Mouse (Mus musculus) small intestine, adult 2 months (tissue): ENCODE measurements around the gene Cryba4. TPM values are rescaled to one million over a fixed set of nuclear protein-coding genes. Genes with fewer than 3 reads are reported as not detected.
A peak's percentile ranks its signal among the peaks of the same experiment; 100 is the strongest.

Experiments
- H3K27ac ChIP-seq: fragments of 200-500 bp; 2 replicates; pipeline ENCODE4 v1.5.1; 2012; ENCODE audit warnings: low read depth, low read length, control low read depth, inconsistent platforms; ENCODE audit not compliant: insufficient read depth
- H3K27me3 ChIP-seq: fragments of 200-500 bp; 2 replicates; pipeline ENCODE4 v1.6.1; 2012; ENCODE audit warnings: mild to moderate bottlenecking, moderate library complexity, low read length, inconsistent platforms; ENCODE audit not compliant: control insufficient read depth, insufficient read depth
- H3K36me3 ChIP-seq: fragments of 200-500 bp; 2 replicates; pipeline ENCODE4 v1.6.1; 2012; ENCODE audit warnings: mild to moderate bottlenecking, low read length, control low read depth, inconsistent platforms; ENCODE audit not compliant: control insufficient read depth, insufficient read depth
- H3K4me1 ChIP-seq: fragments of 200-500 bp; 2 replicates; pipeline ENCODE4 v1.6.1; 2012; ENCODE audit warnings: low read length, inconsistent platforms, mixed read lengths; ENCODE audit not compliant: control insufficient read depth, insufficient read depth, insufficient read length
- H3K4me3 ChIP-seq: fragments of 200-500 bp; 2 replicates; pipeline ENCODE4 v1.5.1; 2012; ENCODE audit warnings: low read depth, mild to moderate bottlenecking, control low read depth, inconsistent platforms, low read length, moderate library complexity
- CTCF ChIP-seq: fragments of 200-500 bp; IDR thresholded peaks from 2 replicates; pipeline ENCODE4 v1.5.1; 2012; ENCODE audit warnings: low read depth, mild to moderate bottlenecking, control low read depth, inconsistent platforms, low read length, moderate library complexity, mixed read lengths; ENCODE audit not compliant: insufficient replicate concordance, insufficient read length; ENCODE audit errors: extremely low read depth
- POLR2A ChIP-seq: fragments of 200-500 bp; IDR thresholded peaks from 2 replicates; pipeline ENCODE4 v1.6.1; 2012; ENCODE audit warnings: low read depth, mild to moderate bottlenecking, control low read depth, inconsistent platforms, low read length, moderate library complexity
- WGBS: fragments of 180-500 bp; shearing (Covaris S2); methylation state at CpG from one replicate; pipeline ENCODE4 v1.1.7; 2018; 5-methylcytosine and 5-hydroxymethylcytosine counted together
- polyA plus RNA-seq: library from polyadenylated mRNA; depleted of rRNA; stranded (reverse); fragments of >200 nt; gene quantifications from 2 replicates; pipeline ENCODE4 v1.2.3, GENCODE M21; 2012

The Cryba4 gene
- polyA plus RNA-seq, 1 experiment = 2.2 TPM

DNA sequence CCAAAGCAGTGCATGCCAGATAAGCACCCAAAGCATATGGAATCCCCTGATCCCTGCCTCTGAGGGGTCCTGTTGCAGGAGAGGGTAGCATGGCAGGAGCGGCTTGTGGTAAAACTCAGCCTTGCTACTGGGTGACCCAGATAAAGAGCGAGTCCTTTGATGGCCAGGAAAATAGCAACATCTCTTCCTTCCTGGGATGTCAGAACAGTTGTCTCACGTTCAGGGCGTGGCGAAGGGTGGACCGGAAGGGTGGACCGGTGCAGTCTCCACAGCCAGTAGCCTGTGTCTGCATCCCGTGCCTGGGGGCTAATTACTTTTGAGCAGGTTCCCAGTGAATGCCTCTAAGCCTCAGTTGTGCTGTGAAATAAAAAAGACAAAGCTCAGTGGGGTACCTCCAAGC is 851 bp upstream of the Cryba4 start:
- Histone ChIP-seq H3K27ac (no peak overlapping the region), H3K4me3 (no peak overlapping the region), H3K27me3 (no peaks in the 10 kb centered on the region), H3K4me1 (peaks cover 11% of the 10 kb centered on the region), H3K36me3 (no peaks in the 10 kb centered on the region)
- TF ChIP-seq CTCF (no peak), POLR2A (no peak)
- WGBS = 50% methylated on average over 8 of the region's 8 CpGs

DNA sequence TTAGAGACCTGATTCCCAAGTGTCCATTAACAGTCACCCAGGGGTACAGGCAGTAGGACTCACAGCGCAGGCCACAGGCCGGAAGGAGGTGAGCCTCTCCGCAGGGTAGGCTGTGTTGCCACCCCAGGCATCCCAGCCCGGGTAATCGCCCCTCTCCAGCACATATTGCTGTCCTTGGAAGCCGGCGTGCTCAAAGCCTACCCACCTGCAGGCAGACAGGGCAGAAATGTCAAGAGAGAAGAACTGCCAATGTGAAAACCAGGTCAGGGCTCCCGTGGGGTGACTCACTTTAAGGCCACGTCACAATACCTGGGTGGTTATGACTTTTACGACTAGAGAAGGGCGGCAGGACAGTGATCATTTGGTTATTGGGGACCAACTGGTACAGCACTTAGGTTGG is 3.2 kb downstream of the Cryba4 start:
- Histone ChIP-seq H3K27ac (no peak overlapping the region; the same call in 1 of the 2 replicates), H3K4me3 (no peak overlapping the region), H3K4me1 (peaks cover 4% of the 10 kb centered on the region), H3K27me3 (0 out of 2 replicates have a peak, but pooled peaks cover 4% of the 10 kb centered on the region), H3K36me3 (no peaks in the 10 kb centered on the region)
- no peak for TF ChIP-seq CTCF
- WGBS = 71% methylated on average over 11 of the region's 11 CpGs

DNA sequence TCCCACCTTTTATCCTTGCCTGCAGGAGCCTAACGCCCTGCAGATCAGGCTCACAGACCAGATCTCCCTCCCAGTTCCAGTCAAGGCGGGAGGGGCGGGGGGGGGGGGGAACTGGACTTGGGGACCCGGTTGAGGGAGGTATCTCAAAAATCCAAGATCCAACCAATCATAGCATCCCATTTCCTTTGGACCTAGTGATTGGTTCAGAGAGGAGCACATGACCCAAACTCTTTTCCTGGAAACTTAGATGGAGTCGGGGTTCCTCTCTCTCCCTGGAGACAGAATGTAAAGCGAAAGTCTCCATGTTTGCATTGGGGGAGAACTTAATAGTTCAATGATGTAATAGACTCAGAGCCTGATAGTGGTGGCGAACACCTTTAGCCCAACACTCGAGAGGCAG is 4.9 kb downstream of the Cryba4 start:
- TF ChIP-seq POLR2A = no peak
- no peak for TF ChIP-seq CTCF
- 31% methylated on average over 8 of the region's 8 CpGs for WGBS

DNA sequence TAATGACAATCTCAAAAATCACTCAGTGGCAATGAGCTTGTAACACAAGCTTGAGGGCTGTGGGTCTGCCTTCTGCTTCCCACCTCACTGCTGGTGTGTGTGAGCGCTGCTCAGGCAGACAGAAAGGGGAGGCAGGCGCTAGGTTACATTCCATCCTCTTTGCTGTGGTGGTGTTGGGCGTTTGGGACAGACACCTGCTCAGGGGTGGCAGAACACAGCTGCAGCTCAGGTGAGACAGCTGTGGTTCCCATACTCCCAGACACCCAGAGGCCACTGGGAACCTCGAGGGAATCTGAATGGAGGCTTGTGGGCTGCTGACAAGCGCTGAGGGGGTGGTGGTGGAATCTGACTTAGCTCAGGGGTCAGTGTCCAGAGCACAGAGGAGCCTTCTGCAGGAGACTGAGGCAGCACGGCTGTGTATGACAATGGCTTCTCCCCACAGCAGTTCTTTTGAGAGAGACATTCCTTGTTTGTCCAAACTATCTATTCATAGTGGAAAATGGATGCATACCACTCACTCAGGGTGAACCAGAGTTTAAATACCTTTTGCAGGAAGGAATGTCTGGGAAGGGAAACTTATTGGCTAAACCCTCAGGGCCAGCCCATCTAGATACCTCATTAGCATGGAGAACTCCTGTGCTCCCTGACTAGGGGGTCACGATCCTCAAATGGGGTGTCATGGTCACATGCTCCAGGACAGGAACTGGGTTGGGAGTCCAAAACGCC is 7.3 kb downstream of the Cryba4 start:
- Histone ChIP-seq H3K27ac (no peak overlapping the region), H3K27me3 (0 out of 2 replicates have a peak, but pooled peaks cover 4% of the 10 kb centered on the region), H3K4me1 (peaks cover 7% of the 10 kb centered on the region; the same call in 1 of the 2 replicates), H3K4me3 (no peak overlapping the region), H3K36me3 (no peaks in the 10 kb centered on the region)
- WGBS = 42% methylated on average over 8 of the region's 8 CpGs
- TF ChIP-seq CTCF = no peak
- no peak for TF ChIP-seq POLR2A

More for the DNA sequence above, 4.9 kb downstream of the Cryba4 start:
- Histone ChIP-seq H3K36me3 (no peaks in the 10 kb centered on the region), H3K27me3 (0 out of 2 replicates have a peak, but pooled peaks cover 4% of the 10 kb centered on the region), H3K27ac (no peak overlapping the region), H3K4me1 (peaks cover 7% of the 10 kb centered on the region), H3K4me3 (no peak overlapping the region)

DNA sequence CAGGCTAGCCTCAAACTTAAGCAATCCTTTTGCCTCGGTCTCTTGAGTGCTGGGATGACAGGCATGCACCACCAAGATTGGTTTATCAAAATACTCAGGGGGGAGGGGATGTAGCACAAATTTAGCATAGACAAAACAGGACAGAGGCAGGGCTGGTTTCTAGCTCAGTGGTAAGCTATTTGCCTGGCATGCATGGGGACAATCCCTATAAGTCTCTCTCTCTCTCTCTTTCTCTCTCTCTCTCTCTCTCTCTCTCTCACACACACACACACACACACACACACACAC is 8.1 kb downstream of the Cryba4 start:
- peaks cover 7% of the 10 kb centered on the region; the same call in 1 of the 2 replicates for H3K4me1 ChIP-seq
- no peak overlapping the region for H3K27ac ChIP-seq
- H3K4me3 ChIP-seq = no peak overlapping the region
- H3K27me3 ChIP-seq = 0 out of 2 replicates have a peak, but pooled peaks cover 4% of the 10 kb centered on the region
- H3K36me3 ChIP-seq = no peaks in the 10 kb centered on the region
- TF ChIP-seq POLR2A (no peak), CTCF (no peak)
- 71% methylated on average over 1 of the region's 1 CpGs for WGBS

DNA sequence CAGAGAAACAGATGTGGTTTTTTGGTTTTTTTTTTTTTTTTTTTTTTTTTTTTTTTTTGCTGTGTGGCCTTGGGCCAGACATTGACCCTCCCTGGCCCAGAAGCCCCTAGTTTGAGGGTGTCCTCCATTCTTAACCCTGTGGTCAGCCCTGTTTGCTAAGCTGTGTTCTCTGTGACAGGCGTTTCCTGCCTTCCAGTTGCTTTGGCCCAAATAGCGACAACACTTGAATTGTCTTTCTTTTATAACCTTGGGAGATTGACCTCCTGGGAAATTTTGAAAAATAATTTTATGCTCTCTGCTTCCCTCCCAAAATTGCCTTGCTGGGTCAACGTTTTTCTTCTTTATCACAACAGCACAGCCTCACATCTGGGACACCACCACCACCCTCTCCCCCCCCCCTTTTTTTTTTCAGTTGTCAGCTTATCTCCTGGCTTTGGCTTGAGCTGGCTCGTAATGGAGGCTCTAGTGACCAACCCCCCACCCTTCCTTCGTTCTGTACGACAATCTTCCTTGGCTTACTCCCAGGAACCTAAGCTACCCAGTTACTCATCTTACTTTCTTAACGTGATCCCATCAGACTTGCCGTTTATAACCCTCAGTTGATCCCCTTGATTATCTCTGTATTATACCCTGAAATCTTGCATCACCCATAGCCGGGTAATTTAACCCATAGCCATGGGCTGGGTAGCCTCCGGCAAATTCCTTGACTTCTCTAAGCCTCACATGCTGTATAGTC is 8.6 kb downstream of the Cryba4 start:
- 0 out of 2 replicates have a peak, but pooled peaks cover 4% of the 10 kb centered on the region for H3K27me3 ChIP-seq
- WGBS = 39% methylated on average over 10 of the region's 10 CpGs

DNA sequence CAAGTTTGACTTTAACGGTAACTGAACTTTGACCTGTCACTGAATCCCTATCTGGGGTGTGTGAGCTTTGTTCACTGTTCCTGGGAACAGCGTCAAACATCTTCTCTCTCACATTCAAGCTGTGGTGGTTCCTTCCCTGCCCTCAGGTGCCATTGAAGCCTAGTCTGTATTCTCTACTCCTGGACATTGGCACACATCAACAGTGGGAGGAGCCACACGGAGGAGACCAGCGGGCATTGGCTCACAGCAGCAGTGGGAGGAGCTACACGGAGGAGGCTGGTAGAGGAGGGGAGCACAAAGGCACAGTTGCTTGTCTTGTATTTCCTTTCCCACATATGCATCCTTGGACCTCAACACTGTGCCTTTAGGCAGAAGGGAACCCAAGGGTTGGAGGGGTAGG is 9.3 kb downstream of the Cryba4 start:
- WGBS = 25% methylated on average over 5 of the region's 5 CpGs
- H3K4me3 ChIP-seq = no peak overlapping the region
- H3K4me1 ChIP-seq = peaks cover 7% of the 10 kb centered on the region; the same call in 1 of the 2 replicates
- no peaks in the 10 kb centered on the region for H3K36me3 ChIP-seq
- 0 out of 2 replicates have a peak overlapping the region, but pooled peaks have one; percentile 42 for H3K27ac ChIP-seq
- no peak for TF ChIP-seq CTCF
- no peak for TF ChIP-seq POLR2A
- H3K27me3 ChIP-seq = 0 out of 2 replicates have a peak, but pooled peaks cover 4% of the 10 kb centered on the region

More for the DNA sequence above, 8.6 kb downstream of the Cryba4 start:
- peaks cover 7% of the 10 kb centered on the region; the same call in 1 of the 2 replicates for H3K4me1 ChIP-seq
- H3K36me3 ChIP-seq = no peaks in the 10 kb centered on the region
- TF ChIP-seq CTCF (no peak), POLR2A (no peak)
- no peak overlapping the region for H3K27ac ChIP-seq
- H3K4me3 ChIP-seq = no peak overlapping the region
